Mouse (Mus musculus) intestine, embryonic 16.5 days (tissue): ENCODE measurements around the gene C1qtnf9. TPM values are rescaled to one million over a fixed set of nuclear protein-coding genes. Genes with fewer than 3 reads are reported as not detected.

ENCODE experiments used
- ATAC-seq: fragments of 200-750 bp; cut with Nextera tagmentation; 2 replicates; pipeline ENCODE4 v1.8.0; 2017; ENCODE audit warnings: moderate TSS enrichment, moderate library complexity
- H3K27ac ChIP-seq: fragments of 300-500 bp; sonication (generic); 2 replicates; pipeline ENCODE4 v1.5.1; 2014; ENCODE audit warnings: mild to moderate bottlenecking, low read length
- H3K27me3 ChIP-seq: fragments of 300-500 bp; sonication (generic); replicated peaks from 2 replicates; pipeline ENCODE4 v1.6.1; 2014; ENCODE audit warnings: low read length, control low read depth, mixed read lengths; ENCODE audit not compliant: control insufficient read depth, insufficient read depth
- H3K36me3 ChIP-seq: fragments of 300-500 bp; sonication (generic); 2 replicates; pipeline ENCODE4 v1.6.1; 2014; ENCODE audit warnings: low read length, control low read depth; ENCODE audit not compliant: control insufficient read depth, insufficient read depth
- H3K4me1 ChIP-seq: fragments of 300-500 bp; sonication (generic); 2 replicates; pipeline ENCODE4 v1.6.1; 2014; ENCODE audit warnings: low read length, control low read depth, mixed read lengths; ENCODE audit not compliant: control insufficient read depth, insufficient read depth
- H3K4me2 ChIP-seq: fragments of 300-500 bp; sonication (generic); 2 replicates; pipeline ENCODE4 v1.6.1; 2014; ENCODE audit warnings: low read depth, low read length, control low read depth
- H3K4me3 ChIP-seq: fragments of 300-500 bp; sonication (generic); 2 replicates; pipeline ENCODE4 v1.5.1; 2014; ENCODE audit warnings: mild to moderate bottlenecking, low read length
- H3K9ac ChIP-seq: fragments of 300-500 bp; sonication (generic); 2 replicates; pipeline ENCODE4 v1.6.1; 2014; ENCODE audit warnings: low read depth, low read length
- H3K9me3 ChIP-seq: fragments of 300-500 bp; sonication (generic); 2 replicates; pipeline ENCODE4 v1.6.1; 2016; ENCODE audit warnings: low read length, control low read depth; ENCODE audit not compliant: control insufficient read depth
- WGBS: fragments of 180-500 bp; shearing (Covaris S2); extraction: QIAGEN DNeasy Blood & Tissue Kit; methylation state at CpG from one replicate; pipeline ENCODE4 v1.1.7; 2014; 5-methylcytosine and 5-hydroxymethylcytosine counted together
- polyA plus RNA-seq: library from polyadenylated mRNA; unstranded; fragments of >200 nt; fragmentation: Nextera tagmentation; extraction: Ambion mirVana; gene quantifications from 2 replicates; pipeline ENCODE4 v1.2.1, GENCODE M21; 2015

The C1qtnf9 gene
- polyA plus RNA-seq, 1 experiment from 2014 or later = 1.7 TPM

GRCm38 (mm10) chr14:60790103-60790502 is 22.2 kb downstream of the C1qtnf9 start:
- Histone ChIP-seq H3K4me3 (no peak overlapping the region), H3K4me2 (no peak overlapping the region), H3K9me3 (no peaks in the 10 kb centered on the region), H3K27me3 (no peaks in the 10 kb centered on the region), H3K9ac (no peak overlapping the region), H3K27ac (no peak overlapping the region), H3K4me1 (no peaks in the 10 kb centered on the region), H3K36me3 (peaks cover 5% of the 10 kb centered on the region; the same call in 1 of the 2 replicates)
- ATAC-seq = no peak
- 41% methylated on average over 3 of the region's 3 CpGs for WGBS

GRCm38 (mm10) chr14:60796600-60797322 is 28.8 kb downstream of the C1qtnf9 start:
- H3K36me3 ChIP-seq = peaks cover 5% of the 10 kb centered on the region; the same call in 1 of the 2 replicates
- no peak for ATAC-seq
- H3K4me3 ChIP-seq = no peak overlapping the region
- H3K9me3 ChIP-seq = no peaks in the 10 kb centered on the region
- 85% methylated on average over 4 of the region's 4 CpGs for WGBS
- H3K27ac ChIP-seq = no peak overlapping the region
- no peak overlapping the region for H3K9ac ChIP-seq
- no peaks in the 10 kb centered on the region for H3K27me3 ChIP-seq
- no peak overlapping the region for H3K4me2 ChIP-seq
- H3K4me1 ChIP-seq = no peaks in the 10 kb centered on the region

- H3K4me2 ChIP-seq = no peak overlapping the region
- no peaks in the 10 kb centered on the region for H3K27me3 ChIP-seq
- H3K9me3 ChIP-seq = no peaks in the 10 kb centered on the region
- no peak overlapping the region for H3K9ac ChIP-seq
- WGBS = 89% methylated on average over 5 of the region's 5 CpGs
- no peak for ATAC-seq
- no peaks in the 10 kb centered on the region for H3K4me1 ChIP-seq
- H3K36me3 ChIP-seq = peaks cover 3% of the 10 kb centered on the region; the same call in 1 of the 2 replicates
- no peak overlapping the region for H3K27ac ChIP-seq
- no peak overlapping the region for H3K4me3 ChIP-seq
These were observed 29.7 kb downstream of the C1qtnf9 start for GRCm38 (mm10) chr14:60797596-60797995.

GRCm38 (mm10) chr14:60798721-60799120 is 30.8 kb downstream of the C1qtnf9 start:
- ATAC-seq = no peak
- peaks cover 6% of the 10 kb centered on the region for H3K36me3 ChIP-seq

GRCm38 (mm10) chr14:60799762-60800728 is 32.1 kb downstream of the C1qtnf9 start:
- WGBS = 46% methylated on average over 9 of the region's 9 CpGs
- peaks cover 6% of the 10 kb centered on the region for H3K36me3 ChIP-seq
- H3K4me3 ChIP-seq = no peak overlapping the region
- H3K27me3 ChIP-seq = no peaks in the 10 kb centered on the region
- H3K9me3 ChIP-seq = no peaks in the 10 kb centered on the region
- H3K9ac ChIP-seq = no peak overlapping the region
- no peaks in the 10 kb centered on the region for H3K4me1 ChIP-seq
- no peak overlapping the region for H3K27ac ChIP-seq
- ATAC-seq = no peak
- H3K4me2 ChIP-seq = no peak overlapping the region

More at GRCm38 (mm10) chr14:60798721-60799120, 30.8 kb downstream of the C1qtnf9 start:
- Histone ChIP-seq H3K4me1 (no peaks in the 10 kb centered on the region), H3K4me2 (no peak overlapping the region), H3K4me3 (no peak overlapping the region), H3K9ac (no peak overlapping the region), H3K27ac (no peak overlapping the region), H3K9me3 (no peaks in the 10 kb centered on the region), H3K27me3 (no peaks in the 10 kb centered on the region)
- 88% methylated on average over 4 of the region's 4 CpGs for WGBS

GRCm38 (mm10) chr14:60802026-60802425 is 34.1 kb downstream of the C1qtnf9 start:
- Histone ChIP-seq H3K9ac (no peak overlapping the region), H3K9me3 (no peaks in the 10 kb centered on the region), H3K4me2 (no peak overlapping the region), H3K36me3 (peaks cover 6% of the 10 kb centered on the region), H3K4me3 (no peak overlapping the region), H3K27ac (no peak overlapping the region), H3K4me1 (0 out of 2 replicates have a peak, but pooled peaks cover under 1% of the 10 kb centered on the region), H3K27me3 (no peaks in the 10 kb centered on the region)
- no peak for ATAC-seq
- WGBS = 88% methylated on average over 13 of the region's 13 CpGs

GRCm38 (mm10) chr14:60804978-60805377 is 37.0 kb downstream of the C1qtnf9 start:
- Histone ChIP-seq H3K9me3 (no peaks in the 10 kb centered on the region), H3K4me1 (peaks cover 2% of the 10 kb centered on the region; the same call in 1 of the 2 replicates), H3K27ac (no peak overlapping the region), H3K36me3 (peaks cover 6% of the 10 kb centered on the region), H3K27me3 (no peaks in the 10 kb centered on the region), H3K9ac (no peak overlapping the region), H3K4me2 (no peak overlapping the region), H3K4me3 (no peak overlapping the region)
- ATAC-seq = no peak
- 89% methylated on average over 9 of the region's 9 CpGs for WGBS

- Histone ChIP-seq H3K27me3 (no peaks in the 10 kb centered on the region), H3K4me1 (peaks cover 2% of the 10 kb centered on the region; the same call in 1 of the 2 replicates), H3K4me2 (no peak overlapping the region), H3K9ac (no peak overlapping the region), H3K4me3 (no peak overlapping the region), H3K9me3 (no peaks in the 10 kb centered on the region), H3K36me3 (peaks cover 6% of the 10 kb centered on the region), H3K27ac (no peak overlapping the region)
- 79% methylated on average over 1 of the region's 1 CpGs for WGBS
- no peak for ATAC-seq
These were observed 37.9 kb downstream of the C1qtnf9 start for GRCm38 (mm10) chr14:60805871-60806270.

GRCm38 (mm10) chr14:60806891-60807344 is 39.0 kb downstream of the C1qtnf9 start:
- Histone ChIP-seq H3K9me3 (no peaks in the 10 kb centered on the region), H3K27ac (no peak overlapping the region), H3K36me3 (peaks cover 5% of the 10 kb centered on the region), H3K27me3 (no peaks in the 10 kb centered on the region), H3K9ac (no peak overlapping the region), H3K4me2 (no peak overlapping the region), H3K4me3 (no peak overlapping the region), H3K4me1 (peaks cover 2% of the 10 kb centered on the region; the same call in 1 of the 2 replicates)
- no peak for ATAC-seq
- WGBS = 53% methylated on average over 11 of the region's 11 CpGs
